Mouse (Mus musculus): ENCODE data around the gene Gm10234. TPM values are rescaled to one million over a fixed set of nuclear protein-coding genes. Genes with fewer than 3 reads are reported as not detected.

Gm10234 gene
- polyA plus RNA-seq, 1 experiment, result not detected

DNA sequence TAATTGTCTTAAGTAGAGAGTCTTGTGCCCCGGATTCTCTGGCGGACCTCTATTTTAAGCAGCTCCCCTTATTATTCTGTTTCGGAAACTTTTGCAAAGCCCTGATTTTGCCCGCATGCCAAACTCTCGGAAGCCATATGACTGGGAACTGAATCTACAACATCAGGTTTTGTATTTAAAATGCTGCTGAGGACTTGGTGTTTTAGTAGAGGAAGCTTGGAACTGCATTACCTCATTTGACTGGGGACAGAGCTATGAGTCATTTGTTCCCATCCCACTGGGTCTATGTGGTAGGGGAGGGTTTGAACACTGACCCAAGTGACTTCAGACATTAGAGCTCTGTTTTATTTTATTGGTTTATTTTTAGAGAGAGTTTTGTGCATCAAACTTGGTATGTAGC, 38.2 kb downstream of the Gm10234 start:
- Histone ChIP-seq H3K36me3 (ENCODE audit: control insufficient read depth) (no peaks in the 10 kb centered on the region), H3K4me3 (replicated peaks) (no peak overlapping the region), H3K27me3 (ENCODE audit: control insufficient read depth) (no peaks in the 10 kb centered on the region), H3K9me3 (ENCODE audit: control insufficient read depth, low read length) (no peaks in the 10 kb centered on the region; the same call in 1 of the 2 replicates), H3K4me1 (ENCODE audit: control insufficient read depth) (no peaks in the 10 kb centered on the region)
- TF ChIP-seq GATA1 (IDR thresholded peaks at IDR 0.05; ENCODE audit: low read length) (no peak), TAL1 (IDR thresholded peaks at IDR 0.05; ENCODE audit: low read length) (no peak)

DNA sequence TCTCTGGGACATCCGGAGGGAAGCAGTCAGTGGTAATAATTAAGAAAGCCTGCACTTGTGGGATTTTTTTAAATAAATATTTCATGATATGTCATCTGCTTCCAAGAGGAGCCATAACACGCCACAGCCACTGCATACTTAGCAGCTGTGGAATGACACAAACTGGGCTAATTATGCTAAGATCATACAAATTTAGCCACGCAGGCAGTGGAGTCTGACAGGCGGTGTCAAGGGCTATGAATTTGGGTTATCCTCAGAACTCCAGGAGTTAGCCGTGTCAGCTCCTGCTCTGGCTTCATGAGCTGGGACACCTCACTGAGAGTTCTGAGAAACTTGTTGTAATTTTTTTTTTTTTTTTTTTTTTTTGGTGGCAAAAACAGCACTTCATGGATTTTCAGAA, 40.8 kb downstream of the Gm10234 start:
- H3K27me3 ChIP-seq (ENCODE audit: control insufficient read depth), result no peaks in the 10 kb centered on the region
- no peak overlapping the region for H3K4me3 ChIP-seq (replicated peaks)
- no peaks in the 10 kb centered on the region for H3K4me1 ChIP-seq (ENCODE audit: control insufficient read depth)
- no peaks in the 10 kb centered on the region; the same call in 1 of the 2 replicates for H3K9me3 ChIP-seq (ENCODE audit: control insufficient read depth, low read length)
- no peaks in the 10 kb centered on the region for H3K36me3 ChIP-seq (ENCODE audit: control insufficient read depth)
- TF ChIP-seq GATA1 (IDR thresholded peaks at IDR 0.05; ENCODE audit: low read length), result no peak
- TF ChIP-seq TAL1 (IDR thresholded peaks at IDR 0.05; ENCODE audit: low read length), result no peak

DNA sequence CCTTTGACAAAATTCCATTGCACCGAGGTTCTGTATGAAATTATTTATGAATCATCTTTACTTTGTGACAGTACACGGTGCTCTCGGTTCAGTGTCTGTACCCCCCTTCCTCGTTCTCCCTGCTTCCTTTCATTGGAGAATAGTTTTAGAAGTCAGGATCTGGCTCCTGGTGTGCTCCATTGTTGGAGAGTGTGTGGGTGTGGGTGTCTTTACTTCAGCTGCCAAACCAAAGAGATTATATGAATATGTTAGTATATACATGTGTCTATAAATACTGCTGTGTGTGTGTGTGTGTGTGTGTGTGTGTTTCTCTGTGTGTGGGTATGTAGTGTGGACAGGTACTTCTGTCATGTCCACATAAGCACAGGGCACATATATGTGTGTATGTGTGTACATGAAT, 49.9 kb downstream of the Gm10234 start:
- Histone ChIP-seq H3K9me3 (ENCODE audit: control insufficient read depth, low read length) (peaks cover 2% of the 10 kb centered on the region; the same call in 1 of the 2 replicates), H3K4me3 (replicated peaks) (no peak overlapping the region), H3K27me3 (ENCODE audit: control insufficient read depth) (no peaks in the 10 kb centered on the region), H3K4me1 (ENCODE audit: control insufficient read depth) (no peaks in the 10 kb centered on the region), H3K36me3 (ENCODE audit: control insufficient read depth) (no peaks in the 10 kb centered on the region)
- TF ChIP-seq TAL1 (IDR thresholded peaks at IDR 0.05; ENCODE audit: low read length) (no peak), GATA1 (IDR thresholded peaks at IDR 0.05; ENCODE audit: low read length) (no peak)

Other genes starting within 250 kb of the Gm10234 start
- gene Kbtbd8, start 204.9 kb upstream of the Gm10234 start, polyA plus RNA-seq (2012), result 0.27 TPM in 1 of 2 replicates, not detected in the other

All from erythroblast, embryonic 14.5 days (primary cell).